Mouse (Mus musculus) olfactory bulb, adult 2 months (tissue): ENCODE results near the gene Itga3.

Experiments used
- CTCF ChIP-seq: fragments of 200-500 bp; IDR thresholded peaks from 2 replicates; pipeline ENCODE4 v1.5.1; 2012; ENCODE audit warnings: low read depth, mild to moderate bottlenecking, low read length, moderate library complexity; ENCODE audit not compliant: insufficient read depth
- POLR2A ChIP-seq: fragments of 200-500 bp; IDR thresholded peaks from 2 replicates; pipeline ENCODE4 v1.6.1; 2012; ENCODE audit warnings: mild to moderate bottlenecking, low read depth, low read length, moderate library complexity; ENCODE audit not compliant: insufficient read depth

- TF ChIP-seq POLR2A (no peak), CTCF (no peak)
Observed at GRCm38 (mm10) chr11:95095596-95095995, 19.0 kb upstream of the Itga3 start.
